Mouse (Mus musculus) embryonic fibroblast, embryonic 13.5 days (primary cell): ENCODE results near the gene Zfp513. TPM values are rescaled to one million over a fixed set of nuclear protein-coding genes. Genes with fewer than 3 reads are reported as not detected.

Experiments
- H3K27ac ChIP-seq: 2 replicates; pipeline ENCODE4 v1.5.1; 2012; ENCODE audit warnings: low read length, control low read depth, inconsistent platforms; ENCODE audit not compliant: insufficient read depth
- H3K4me1 ChIP-seq: 2 replicates; pipeline ENCODE4 v1.6.1; 2011; ENCODE audit warnings: low read length; ENCODE audit not compliant: control insufficient read depth, insufficient read depth
- H3K4me3 ChIP-seq: 2 replicates; pipeline ENCODE4 v1.5.1; 2011; ENCODE audit warnings: mild to moderate bottlenecking, control low read depth, low read length; ENCODE audit not compliant: insufficient read depth
- CTCF ChIP-seq: IDR thresholded peaks from 2 replicates; pipeline ENCODE4 v1.5.1; 2011; ENCODE audit warnings: mild to moderate bottlenecking, control low read depth, low read length, moderate library complexity, borderline replicate concordance; ENCODE audit not compliant: insufficient read depth
- POLR2A ChIP-seq: IDR thresholded peaks from 2 replicates; pipeline ENCODE4 v1.6.1; 2011; ENCODE audit warnings: low read depth, mild to moderate bottlenecking, control low read depth, low read length, moderate library complexity
- polyA plus RNA-seq: library from polyadenylated mRNA; stranded (reverse); fragments of >200 nt; gene quantifications from 2 replicates; pipeline ENCODE4 v1.2.4, GENCODE M21; 2011; ENCODE audit warnings: low read depth; ENCODE audit not compliant: missing spikeins, insufficient read length

Zfp513 gene
- polyA plus RNA-seq, 1 experiment = 20.3 TPM

- Histone ChIP-seq H3K4me1 (no peaks in the 10 kb centered on the region), H3K27ac (peak overlapping the region; percentile 23), H3K4me3 (peak overlapping the region; percentile 67)
- TF ChIP-seq CTCF (no peak), POLR2A (no peak; the same call in 1 of the 2 replicates)
Observed at GRCm38 (mm10) chr5:31201042-31201741, 911 bp downstream of the Zfp513 start.

- Histone ChIP-seq H3K4me3 (peak overlapping the region; percentile 20), H3K4me1 (no peaks in the 10 kb centered on the region), H3K27ac (no peak overlapping the region)
- TF ChIP-seq CTCF = no peak
- TF ChIP-seq POLR2A = no peak; the same call in 1 of the 2 replicates
Observed at GRCm38 (mm10) chr5:31200327-31200768, 1.8 kb downstream of the Zfp513 start.

GRCm38 (mm10) chr5:31199893-31200292 lies 2.2 kb downstream of the Zfp513 start:
- no peaks in the 10 kb centered on the region for H3K4me1 ChIP-seq
- TF ChIP-seq CTCF (0 out of 2 replicates have a peak, but pooled peaks have one; percentile 23), POLR2A (no peak; the same call in 1 of the 2 replicates)
- H3K4me3 ChIP-seq = no peak overlapping the region
- no peak overlapping the region for H3K27ac ChIP-seq

GRCm38 (mm10) chr5:31199321-31199892 lies 2.7 kb downstream of the Zfp513 start:
- no peak for TF ChIP-seq CTCF
- TF ChIP-seq POLR2A = peak; percentile 42
- H3K27ac ChIP-seq = no peak overlapping the region

GRCm38 (mm10) chr5:31198616-31199320 lies 3.3 kb downstream of the Zfp513 start:
- H3K4me3 ChIP-seq = no peak overlapping the region
- H3K4me1 ChIP-seq = no peaks in the 10 kb centered on the region
- TF ChIP-seq POLR2A = no peak; the same call in 1 of the 2 replicates
- TF ChIP-seq CTCF = no peak
- H3K27ac ChIP-seq = no peak overlapping the region

More at GRCm38 (mm10) chr5:31199321-31199892, 2.7 kb downstream of the Zfp513 start:
- H3K4me1 ChIP-seq = no peaks in the 10 kb centered on the region
- H3K4me3 ChIP-seq = no peak overlapping the region

- TF ChIP-seq POLR2A (peak; percentile 20; the same call in 1 of the 2 replicates), CTCF (no peak)
- Histone ChIP-seq H3K4me1 (no peaks in the 10 kb centered on the region), H3K4me3 (no peak overlapping the region)
Observed at GRCm38 (mm10) chr5:31198170-31198569, 3.9 kb downstream of the Zfp513 start.

GRCm38 (mm10) chr5:31197072-31197471 lies 5.0 kb downstream of the Zfp513 start:
- H3K4me3 ChIP-seq = no peak overlapping the region
- H3K27ac ChIP-seq = no peak overlapping the region
- H3K4me1 ChIP-seq = no peaks in the 10 kb centered on the region
- TF ChIP-seq CTCF (no peak), POLR2A (0 out of 2 replicates have a peak, but pooled peaks have one; percentile 13)

More at GRCm38 (mm10) chr5:31198170-31198569, 3.9 kb downstream of the Zfp513 start:
- H3K27ac ChIP-seq = no peak overlapping the region

- Histone ChIP-seq H3K27ac (no peak overlapping the region), H3K4me3 (no peak overlapping the region), H3K4me1 (no peaks in the 10 kb centered on the region)
- TF ChIP-seq POLR2A (no peak), CTCF (no peak)
Observed at GRCm38 (mm10) chr5:31196207-31196606, 5.9 kb downstream of the Zfp513 start.

GRCm38 (mm10) chr5:31195671-31196070 lies 6.4 kb downstream of the Zfp513 start:
- Histone ChIP-seq H3K27ac (no peak overlapping the region), H3K4me1 (no peaks in the 10 kb centered on the region), H3K4me3 (no peak overlapping the region)
- TF ChIP-seq POLR2A (no peak), CTCF (no peak)
